Mouse (Mus musculus) G1E (cell line): ENCODE data around the gene Serpini1. TPM values are rescaled to one million over a fixed set of nuclear protein-coding genes. Genes with fewer than 3 reads are reported as not detected.

Experiments
- ATAC-seq: 2 replicates; pipeline ENCODE4 v1.8.0; 2016; ENCODE audit warnings: mild to moderate bottlenecking; ENCODE audit not compliant: insufficient number of reproducible peaks, poor library complexity, low FRiP score, severe bottlenecking; ENCODE audit errors: extremely low read depth
- DNase-seq: peaks from one replicate; pipeline ENCODE4 v3.0.0; 2012; ENCODE audit warnings: low spot score
- H3K27me3 ChIP-seq: 2 replicates; pipeline ENCODE4 v1.6.1; 2012; ENCODE audit warnings: mild to moderate bottlenecking, low read length, inconsistent platforms; ENCODE audit not compliant: insufficient read depth
- H3K36me3 ChIP-seq: replicated peaks from 2 replicates; pipeline ENCODE3; 2012; ENCODE audit warnings: mild to moderate bottlenecking, inconsistent platforms
- H3K4me1 ChIP-seq: 2 replicates; pipeline ENCODE4 v1.6.1; 2012; ENCODE audit warnings: low read depth, low read length, inconsistent platforms, mixed read lengths; ENCODE audit not compliant: insufficient read depth
- H3K4me3 ChIP-seq: 2 replicates; pipeline ENCODE4 v1.5.1; 2012; ENCODE audit warnings: low read depth, mild to moderate bottlenecking, inconsistent platforms, low read length, moderate library complexity, mixed read lengths
- H3K9me3 ChIP-seq: replicated peaks from 2 replicates; pipeline ENCODE4 v1.6.1; 2012; ENCODE audit warnings: inconsistent platforms
- CTCF ChIP-seq: IDR thresholded peaks from 2 replicates; pipeline ENCODE4 v1.5.1; 2012; ENCODE audit warnings: low read depth, low read length, inconsistent platforms, mixed read lengths
- GATA1 ChIP-seq: IDR thresholded peaks from 2 replicates; pipeline ENCODE4 v1.6.1; 2012; ENCODE audit warnings: borderline replicate concordance, low read length, inconsistent platforms, mixed read lengths
- GATA2 ChIP-seq: IDR thresholded peaks from 2 replicates; pipeline ENCODE4 v1.6.1; 2012; ENCODE audit warnings: low read depth, low read length, inconsistent platforms, borderline replicate concordance
- POLR2AphosphoS5 ChIP-seq: IDR thresholded peaks from 2 replicates; pipeline ENCODE4 v1.6.1; 2012; ENCODE audit warnings: low read depth, low read length, inconsistent platforms; ENCODE audit not compliant: insufficient replicate concordance
- TAL1 ChIP-seq: conservative IDR thresholded peaks from 2 replicates; pipeline ENCODE4 v1.6.1; 2012; ENCODE audit warnings: low read depth, low read length, inconsistent platforms, mixed read lengths
- polyA plus RNA-seq: library from polyadenylated mRNA; stranded (reverse); fragments of >175 nt; gene quantifications from 2 replicates; pipeline ENCODE4 v1.2.3, GENCODE M21; 2012
- total RNA-seq, 2 experiments: library from RNA; stranded (forward) in 1 of 2; stranded (reverse) in 1 of 2; fragments of 200-1000 nt in 1 of 2; fragments of >200 nt in 1 of 2; fragmentation: Nextera tagmentation in 1 of 2; gene quantifications; 2 replicates each; pipeline ENCODE4 v1.2.3; 2014 to 2017

Serpini1 gene
- total and polyA plus RNA-seq, 3 experiments, result 0.55 TPM; not detected in 2

DNA sequence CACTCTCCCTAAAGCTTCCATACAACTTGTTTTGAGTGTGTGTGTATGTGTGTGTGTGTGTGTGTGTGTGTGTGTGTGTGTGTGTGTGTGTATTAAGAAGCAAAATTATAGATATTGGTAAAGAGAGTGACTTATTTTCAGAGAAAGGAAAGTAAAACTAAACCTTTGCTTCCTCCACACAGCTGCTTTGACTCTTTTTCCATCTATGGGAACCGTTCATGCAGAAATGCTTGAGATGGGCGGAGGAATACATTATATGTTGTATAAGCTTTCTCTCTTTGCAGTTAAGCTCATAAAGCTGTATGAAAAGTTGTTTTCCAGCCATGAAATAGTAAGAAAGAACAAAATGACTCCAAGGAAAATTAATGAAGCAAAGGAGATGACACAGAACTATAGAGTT, 16.7 kb downstream of the Serpini1 start:
- TF ChIP-seq GATA1 (no peak), POLR2AphosphoS5 (no peak), TAL1 (no peak), CTCF (no peak), GATA2 (no peak)
- ATAC-seq (no peak), DNase-seq (no peak)
- H3K36me3 ChIP-seq, result no peaks in the 10 kb centered on the region
- no peak overlapping the region for H3K4me3 ChIP-seq
- H3K9me3 ChIP-seq, result no peaks in the 10 kb centered on the region
- H3K4me1 ChIP-seq, result no peaks in the 10 kb centered on the region
- no peaks in the 10 kb centered on the region for H3K27me3 ChIP-seq

DNA sequence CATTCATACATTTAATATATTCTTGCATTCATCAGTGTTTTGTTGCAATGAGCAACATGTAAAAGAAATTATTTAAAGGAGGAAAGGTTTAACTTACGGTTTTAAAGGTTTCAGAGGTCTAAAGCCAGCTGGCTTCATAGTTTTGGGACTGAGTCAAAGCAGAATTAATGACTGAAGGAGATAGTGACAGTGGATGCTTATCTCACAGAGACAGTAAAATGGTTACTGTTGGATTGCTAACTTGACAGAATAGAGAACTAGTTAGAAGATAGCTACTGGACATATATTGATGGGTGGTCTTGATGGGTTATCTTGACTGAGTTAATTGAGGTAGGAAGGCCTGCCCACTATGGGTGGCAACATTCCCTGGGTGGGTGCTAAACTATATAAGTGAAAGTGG, 18.2 kb downstream of the Serpini1 start:
- H3K36me3 ChIP-seq, result no peaks in the 10 kb centered on the region
- no peak for TF ChIP-seq POLR2AphosphoS5
- TF ChIP-seq TAL1, result no peak
- TF ChIP-seq GATA1, result no peak
- no peak for TF ChIP-seq CTCF
- H3K9me3 ChIP-seq, result no peaks in the 10 kb centered on the region
- H3K27me3 ChIP-seq, result no peaks in the 10 kb centered on the region
- no peaks in the 10 kb centered on the region for H3K4me1 ChIP-seq
- no peak for DNase-seq
- ATAC-seq, result no peak
- H3K4me3 ChIP-seq, result no peak overlapping the region

DNA sequence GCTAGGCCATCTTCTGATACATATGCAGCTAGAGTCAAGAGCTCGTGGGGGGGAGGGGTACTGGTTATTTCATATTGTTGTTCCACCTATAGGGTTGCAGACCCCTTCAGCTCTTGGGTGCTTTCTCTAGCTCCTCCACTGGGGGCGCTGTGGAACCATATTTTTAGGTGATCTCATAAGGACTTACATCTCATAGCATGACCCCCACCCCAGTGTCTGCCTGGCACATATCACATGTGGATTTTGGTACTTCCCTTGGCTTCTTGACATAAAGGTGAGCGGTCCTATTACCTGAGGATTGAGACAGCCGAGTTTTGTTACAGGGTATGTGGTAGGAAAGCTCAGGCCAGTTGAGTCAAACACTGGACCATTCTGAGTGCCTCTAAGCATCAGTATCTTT, 22.0 kb downstream of the Serpini1 start:
- H3K4me1 ChIP-seq, result no peaks in the 10 kb centered on the region
- H3K4me3 ChIP-seq, result no peak overlapping the region
- ATAC-seq (no peak), DNase-seq (no peak)
- H3K36me3 ChIP-seq, result no peaks in the 10 kb centered on the region
- H3K27me3 ChIP-seq, result no peaks in the 10 kb centered on the region
- TF ChIP-seq GATA1 (no peak), TAL1 (no peak), GATA2 (no peak), CTCF (no peak), POLR2AphosphoS5 (no peak)
- no peaks in the 10 kb centered on the region for H3K9me3 ChIP-seq

DNA sequence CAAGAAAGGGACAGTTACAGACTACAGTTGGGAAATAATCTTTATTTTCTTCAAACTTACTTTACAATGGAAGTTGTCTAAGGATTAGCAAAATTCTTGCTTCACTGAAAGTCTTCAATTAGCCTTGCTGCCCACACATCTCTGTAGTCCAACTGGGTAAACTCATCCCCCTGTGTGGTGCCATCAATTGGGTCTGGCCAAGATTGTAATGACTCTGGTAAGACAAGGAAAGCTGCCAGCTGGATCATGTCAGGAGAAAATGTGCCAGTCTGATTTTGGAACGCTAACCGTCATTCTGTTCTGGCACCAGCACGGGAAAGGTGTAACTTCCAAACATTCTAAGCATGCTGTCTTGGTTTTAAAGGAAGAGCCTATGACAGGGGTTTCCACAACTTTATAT, 25.9 kb downstream of the Serpini1 start:
- Histone ChIP-seq H3K4me3 (no peak overlapping the region), H3K27me3 (peaks cover 3% of the 10 kb centered on the region; the same call in 1 of the 2 replicates), H3K36me3 (no peaks in the 10 kb centered on the region), H3K4me1 (no peaks in the 10 kb centered on the region), H3K9me3 (no peaks in the 10 kb centered on the region)
- no peak for TF ChIP-seq GATA1
- no peak for TF ChIP-seq TAL1
- no peak for TF ChIP-seq CTCF
- TF ChIP-seq GATA2, result no peak
- no peak for TF ChIP-seq POLR2AphosphoS5
- DNase-seq (no peak), ATAC-seq (no peak)

DNA sequence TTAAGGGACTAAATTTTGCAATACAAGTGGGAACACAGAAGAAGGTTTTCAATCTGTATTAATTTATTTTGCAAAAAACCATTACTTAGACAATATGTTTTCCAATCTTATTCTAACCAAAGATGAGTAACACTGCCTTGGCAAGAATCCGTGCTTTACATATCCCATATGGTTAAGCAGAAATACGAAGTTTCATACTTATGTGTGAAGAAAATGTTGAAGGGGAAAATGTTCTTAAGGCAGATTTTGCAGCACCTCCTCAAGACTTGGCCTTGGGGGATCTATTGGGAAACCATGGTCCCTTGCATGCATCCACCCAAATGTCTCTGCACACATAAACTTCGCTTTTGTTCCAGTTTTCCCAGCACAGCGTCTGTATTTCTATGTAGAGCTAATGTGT, 27.6 kb downstream of the Serpini1 start:
- no peak for DNase-seq
- no peaks in the 10 kb centered on the region for H3K36me3 ChIP-seq
- no peak for TF ChIP-seq GATA1
- TF ChIP-seq GATA2, result no peak
- no peak for TF ChIP-seq CTCF
- no peak for TF ChIP-seq POLR2AphosphoS5
- H3K4me3 ChIP-seq, result no peak overlapping the region
- H3K9me3 ChIP-seq, result no peaks in the 10 kb centered on the region
- peaks cover 4% of the 10 kb centered on the region; the same call in 1 of the 2 replicates for H3K27me3 ChIP-seq
- no peaks in the 10 kb centered on the region for H3K4me1 ChIP-seq
- ATAC-seq, result no peak

DNA sequence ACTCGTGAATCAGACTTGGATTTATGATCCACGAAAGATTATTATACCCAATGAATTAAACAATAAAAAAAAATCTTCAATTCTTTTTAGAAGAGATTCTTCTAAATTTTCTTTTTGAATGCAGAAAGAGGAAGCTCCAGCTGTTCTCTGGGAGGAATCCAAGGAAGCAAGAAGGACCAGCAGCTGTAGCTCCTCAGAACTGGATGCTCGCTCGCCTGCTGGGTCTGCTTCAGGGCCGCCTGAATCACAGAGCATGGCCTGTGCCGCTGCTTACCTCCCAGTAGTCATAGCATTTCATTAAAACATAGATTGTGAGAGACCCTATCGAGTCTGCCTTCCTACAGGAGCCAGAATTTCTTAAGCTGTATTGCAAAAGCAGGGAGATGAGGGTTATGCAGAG, 53.7 kb downstream of the Serpini1 start:
- no peak for TF ChIP-seq GATA1
- no peak for TF ChIP-seq GATA2
- no peak for TF ChIP-seq POLR2AphosphoS5
- no peak for TF ChIP-seq CTCF
- TF ChIP-seq TAL1, result no peak
- ATAC-seq, result no peak
- H3K27me3 ChIP-seq, result no peaks in the 10 kb centered on the region
- no peak for DNase-seq
- no peak overlapping the region for H3K4me3 ChIP-seq
- H3K9me3 ChIP-seq, result no peaks in the 10 kb centered on the region
- H3K36me3 ChIP-seq, result no peaks in the 10 kb centered on the region
- no peaks in the 10 kb centered on the region for H3K4me1 ChIP-seq

DNA sequence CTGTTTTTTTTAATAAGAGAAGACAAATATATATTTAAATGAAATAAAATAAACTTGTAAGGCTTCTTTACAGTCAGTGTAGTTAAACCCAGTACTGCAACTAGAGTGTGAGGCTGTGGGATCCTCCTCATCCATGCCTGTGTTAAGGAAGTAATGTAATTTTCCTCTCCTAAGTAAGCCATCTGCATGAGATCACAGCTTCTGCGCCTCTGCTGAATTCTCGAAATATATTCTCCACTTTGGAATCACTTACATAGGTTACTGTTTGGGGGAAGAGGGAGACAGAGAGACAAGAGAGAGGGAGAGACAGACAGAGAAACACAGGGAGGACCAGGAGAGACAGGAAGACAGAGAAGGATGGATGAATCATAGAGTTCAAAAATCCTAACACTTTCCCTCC, 67.3 kb downstream of the Serpini1 start:
- ATAC-seq (no peak), DNase-seq (no peak)
- no peak overlapping the region for H3K4me3 ChIP-seq
- H3K36me3 ChIP-seq, result no peaks in the 10 kb centered on the region
- TF ChIP-seq GATA1 (no peak), CTCF (no peak)
- no peaks in the 10 kb centered on the region for H3K27me3 ChIP-seq
- H3K4me1 ChIP-seq, result no peaks in the 10 kb centered on the region
- H3K9me3 ChIP-seq, result no peaks in the 10 kb centered on the region
